Mouse (Mus musculus) heart, adult 2 months (tissue): ENCODE results near the gene Ankib1. TPM values are rescaled to one million over a fixed set of nuclear protein-coding genes. Genes with fewer than 3 reads are reported as not detected.

ENCODE experiments used
- DNase-seq, 2 experiments: peaks; one replicate each; pipeline ENCODE4 v3.0.0; 2021
- H3K27ac ChIP-seq: fragments of 200-600 bp; 2 replicates; pipeline ENCODE4 v1.8.1; 2022
- H3K27me3 ChIP-seq: fragments of 200-500 bp; 2 replicates; pipeline ENCODE4 v1.6.1; 2012; ENCODE audit warnings: mild to moderate bottlenecking, low read length, inconsistent platforms, mixed read lengths; ENCODE audit not compliant: control insufficient read depth, insufficient read depth
- H3K36me3 ChIP-seq: fragments of 200-500 bp; 2 replicates; pipeline ENCODE4 v1.6.1; 2012; ENCODE audit warnings: low read length, inconsistent platforms; ENCODE audit not compliant: control insufficient read depth, insufficient read depth
- H3K4me1 ChIP-seq: fragments of 200-500 bp; 2 replicates; pipeline ENCODE4 v1.6.1; 2011; ENCODE audit warnings: low read length; ENCODE audit not compliant: control insufficient read depth, insufficient read depth
- H3K4me3 ChIP-seq: fragments of 200-600 bp; 2 replicates; pipeline ENCODE4 v1.8.1; 2022
- H3K79me2 ChIP-seq: fragments of 200-500 bp; replicated peaks from 2 replicates; pipeline ENCODE4 v1.6.1; 2012; ENCODE audit warnings: mild to moderate bottlenecking, inconsistent platforms, low read length, moderate library complexity, mixed read lengths; ENCODE audit not compliant: control insufficient read depth, insufficient read depth
- H3K9ac ChIP-seq: fragments of 200-500 bp; 2 replicates; pipeline ENCODE4 v1.6.1; 2012; ENCODE audit warnings: low read depth, mild to moderate bottlenecking, control low read depth, inconsistent platforms, low read length, mixed read lengths
- CTCF ChIP-seq: fragments of 200-600 bp; IDR thresholded peaks from 2 replicates; pipeline ENCODE4 v1.8.1; 2022; ENCODE audit warnings: antibody characterized with exemption, mild to moderate bottlenecking, moderate library complexity
- EP300 ChIP-seq: fragments of 200-500 bp; IDR thresholded peaks from 2 replicates; pipeline ENCODE4 v1.6.1; 2011; ENCODE audit warnings: low read depth, low read length, control low read depth; ENCODE audit not compliant: insufficient read depth
- POLR2A ChIP-seq: fragments of 200-500 bp; IDR thresholded peaks from 2 replicates; pipeline ENCODE4 v1.6.1; 2011; ENCODE audit warnings: mild to moderate bottlenecking, low read depth, low read length, control low read depth; ENCODE audit not compliant: insufficient read depth
- WGBS: fragments of 180-500 bp; shearing (Covaris S2); methylation state at CpG from one replicate; pipeline ENCODE4 v1.1.7; 2018; 5-methylcytosine and 5-hydroxymethylcytosine counted together
- intact Hi-C: fragments of 180-260 bp; cut with DNase I; formaldehyde crosslinking; loops from one replicate; pipeline ENCODE4 v1.15.1; 2025
- polyA plus RNA-seq: library from polyadenylated mRNA; depleted of rRNA; stranded (reverse); fragments of >200 nt; gene quantifications from 2 replicates; pipeline ENCODE4 v1.2.3, GENCODE M21; 2012
- total RNA-seq, 2 experiments: library from RNA; stranded (reverse); gene quantifications; 2 replicates each; pipeline ENCODE4 v1.2.3; 2021

Gene Ankib1
- total and polyA plus RNA-seq, 3 experiments = 3.6 to 28.0 (median 25.2) TPM

GRCm38 (mm10) chr5:3651621-3652020, 151.1 kb downstream of the Ankib1 start:
- TF ChIP-seq CTCF (no peak), POLR2A (no peak), EP300 (no peak)
- H3K79me2 ChIP-seq = no peaks in the 10 kb centered on the region
- intact Hi-C loops = no loop called here
- DNase-seq = no peak
- peaks cover 2% of the 10 kb centered on the region; the same call in 1 of the 2 replicates for H3K36me3 ChIP-seq
- H3K4me3 ChIP-seq = no peak overlapping the region
- H3K9ac ChIP-seq = no peak overlapping the region
- H3K27ac ChIP-seq = no peak overlapping the region
- no peaks in the 10 kb centered on the region; the same call in 1 of the 2 replicates for H3K4me1 ChIP-seq
- H3K27me3 ChIP-seq = no peaks in the 10 kb centered on the region
- WGBS = 82% methylated on average over 5 of the region's 5 CpGs

- Histone ChIP-seq H3K9ac (no peak within 1 kb of the TSS), H3K4me1 (peaks cover 2% of the 10 kb centered on the region), H3K27me3 (no peaks in the 10 kb centered on the region), H3K27ac (no peak within 1 kb of the TSS), H3K36me3 (peaks cover 2% of the 10 kb centered on the region; the same call in 1 of the 2 replicates), H3K4me3 (no peak within 1 kb of the TSS), H3K79me2 (no peaks in the 10 kb centered on the region)
- WGBS = 79% methylated on average over 6 of the region's 6 CpGs
- TF ChIP-seq CTCF (no peak), EP300 (no peak), POLR2A (no peak)
- no peak for DNase-seq
- intact Hi-C loops = no loop called here
Measured at GRCm38 (mm10) chr5:3650881-3651280, 151.8 kb downstream of the Ankib1 start, which contains the start of gene Tmbim7. Gene Tmbim7, plus strand, starts transcription at chr5:3651181.

- no peaks in the 10 kb centered on the region for H3K79me2 ChIP-seq
- no peak overlapping the region for H3K9ac ChIP-seq
- TF ChIP-seq CTCF (no peak), EP300 (no peak), POLR2A (no peak)
- peaks cover 4% of the 10 kb centered on the region for H3K36me3 ChIP-seq
- 73% methylated on average over 4 of the region's 4 CpGs for WGBS
- H3K4me3 ChIP-seq = no peak overlapping the region
- H3K27ac ChIP-seq = no peak overlapping the region
- no peaks in the 10 kb centered on the region for H3K27me3 ChIP-seq
- H3K4me1 ChIP-seq = peaks cover 2% of the 10 kb centered on the region
- DNase-seq = no peak
- intact Hi-C loops = no loop called here
Measured at GRCm38 (mm10) chr5:3648849-3649210, 153.9 kb downstream of the Ankib1 start.

- WGBS = 52% methylated on average over 4 of the region's 4 CpGs
- Histone ChIP-seq H3K4me1 (peaks cover 2% of the 10 kb centered on the region), H3K9ac (no peak overlapping the region), H3K27me3 (no peaks in the 10 kb centered on the region), H3K36me3 (peaks cover 4% of the 10 kb centered on the region), H3K27ac (peak overlapping the region; percentile 20), H3K79me2 (no peaks in the 10 kb centered on the region), H3K4me3 (peak overlapping the region; percentile 22; the same call in 1 of the 2 replicates)
- TF ChIP-seq POLR2A (no peak), CTCF (no peak), EP300 (no peak)
- no peak for DNase-seq
- intact Hi-C loops = no loop called here
Measured at GRCm38 (mm10) chr5:3648206-3648848, 154.4 kb downstream of the Ankib1 start.

GRCm38 (mm10) chr5:3647708-3648121, 155.0 kb downstream of the Ankib1 start:
- TF ChIP-seq CTCF = peak; percentile 45
- no peak for TF ChIP-seq EP300
- 0 out of 2 replicates have a peak, but pooled peaks have one; percentile 18 for TF ChIP-seq POLR2A
- intact Hi-C loops = loop anchor here (2.0 kb wide), 1 partner anchor 155 kb away; the partner anchor contains the start of genes Ankib1 and Krit1
- H3K27me3 ChIP-seq = no peaks in the 10 kb centered on the region
- H3K9ac ChIP-seq = peak overlapping the region; percentile 94
- peak overlapping the region; percentile 94 for H3K4me3 ChIP-seq
- H3K4me1 ChIP-seq = peaks cover 2% of the 10 kb centered on the region
- H3K27ac ChIP-seq = peak overlapping the region; percentile 91
- peaks cover 4% of the 10 kb centered on the region for H3K36me3 ChIP-seq
- DNase-seq = peak; percentile 90 to 94
- H3K79me2 ChIP-seq = no peaks in the 10 kb centered on the region
- WGBS = under 1% methylated on average over 33 of the region's 46 CpGs
